Comparison of ENCODE assay signal across 16 mouse cellular contexts in genomic region chr12:8961607-8962316, GRCm38 (mm10). TPM values are rescaled to one million over a fixed set of nuclear protein-coding genes. Genes with fewer than 3 reads are reported as not detected.
DNase-seq lines count a peak whose midpoint lies in the region; ATAC-seq and TF ChIP-seq lines count a peak whose summit lies in the region.
"Had no signal": no experiment of that assay in that cellular context is flagged by ENCODE, and none has a peak within 500 bp of the region (broad histone marks: within the 10 kb centered on the region; RNA-seq: fewer than 3 reads in every experiment).

No protein-coding gene starts in this region.

- no peak overlapping the region for H3K4me3 ChIP-seq in stomach, embryonic 15.5 days (replicated peaks)
- H3K4me3 ChIP-seq in stomach, postnatal 0 days (ENCODE audit: low read depth, low read length), result no peak overlapping the region
- no peak overlapping the region for H3K4me3 ChIP-seq in stomach, embryonic 16.5 days (replicated peaks; ENCODE audit: low read length)
- H3K4me3 ChIP-seq: heart, embryonic 13.5 days; liver, embryonic 15.5 days had no signal

- no peaks in the 10 kb centered on the region for H3K27me3 ChIP-seq in stomach, embryonic 15.5 days (replicated peaks)
- H3K27me3 ChIP-seq in stomach, postnatal 0 days (ENCODE audit: control insufficient read depth, insufficient read depth, low read length), result no peaks in the 10 kb centered on the region
- no peaks in the 10 kb centered on the region for H3K27me3 ChIP-seq in stomach, embryonic 16.5 days (ENCODE audit: control insufficient read depth, insufficient read depth, low read length)
- H3K27me3 ChIP-seq: heart, embryonic 13.5 days had no signal

- H3K36me3 ChIP-seq in stomach, embryonic 15.5 days, result no peaks in the 10 kb centered on the region
- H3K36me3 ChIP-seq in stomach, postnatal 0 days (ENCODE audit: control insufficient read depth, insufficient read depth, low read length), result no peaks in the 10 kb centered on the region
- H3K36me3 ChIP-seq in stomach, embryonic 16.5 days (ENCODE audit: control insufficient read depth, insufficient read depth, low read length), result no peaks in the 10 kb centered on the region
- H3K36me3 ChIP-seq: G1E; heart, embryonic 13.5 days; liver, embryonic 15.5 days had no signal

- H3K4me1 ChIP-seq in stomach, embryonic 15.5 days, result no peaks in the 10 kb centered on the region
- no peaks in the 10 kb centered on the region for H3K4me1 ChIP-seq in stomach, postnatal 0 days (replicated peaks; ENCODE audit: control insufficient read depth, insufficient read depth)
- H3K4me1 ChIP-seq in stomach, embryonic 16.5 days (ENCODE audit: control insufficient read depth, insufficient read depth, low read length), result no peaks in the 10 kb centered on the region
- H3K4me1 ChIP-seq: heart, embryonic 13.5 days; liver, embryonic 15.5 days had no signal

- TF ChIP-seq CTCF in stomach, postnatal 0 days (IDR thresholded peaks at IDR 0.05; ENCODE audit: low read depth), result no peak

- no peak for TF ChIP-seq EP300 in stomach, postnatal 0 days (optimal IDR thresholded peaks at IDR 0.05)

- H3K9ac ChIP-seq in stomach, embryonic 15.5 days, result no peak overlapping the region
- H3K9ac ChIP-seq in stomach, postnatal 0 days (ENCODE audit: low read length), result no peak overlapping the region
- no peak overlapping the region for H3K9ac ChIP-seq in stomach, embryonic 16.5 days (ENCODE audit: low read length)
- H3K9ac ChIP-seq: heart, embryonic 13.5 days; liver, embryonic 15.5 days had no signal

- H3K27ac ChIP-seq in stomach, embryonic 15.5 days, result no peak overlapping the region
- no peak overlapping the region for H3K27ac ChIP-seq in stomach, postnatal 0 days (replicated peaks)
- no peak overlapping the region for H3K27ac ChIP-seq in stomach, embryonic 16.5 days (ENCODE audit: low read length)
- H3K27ac ChIP-seq: heart, embryonic 13.5 days; liver, embryonic 15.5 days had no signal

- DNase-seq in adrenal gland, adult 8-10 months, result peak; percentile 9
- no peak for DNase-seq in adrenal gland, postnatal 36 days
- DNase-seq in stomach, postnatal 0 days (ENCODE audit: low spot score), result no peak
- DNase-seq in kidney, postnatal 36 days, result peak; percentile 5 to 32
- DNase-seq in spleen, postnatal 14 days (ENCODE audit: low spot score in 2 of 2), result no peak
- no peak for DNase-seq in layer of hippocampus, adult 9-11 months
- DNase-seq: cerebellum, adult 11 months; lung, postnatal 36 days; thymus, postnatal 4 days had no signal

- WGBS in stomach, embryonic 15.5 days, result 58% methylated on average over 9 of the region's 9 CpGs
- WGBS in stomach, postnatal 0 days, result 52% methylated on average over 9 of the region's 9 CpGs
- WGBS in stomach, embryonic 16.5 days, result 57% methylated on average over 9 of the region's 9 CpGs

- 0 out of 2 replicates have a peak, but pooled peaks have one; percentile 18 for ATAC-seq in stomach, embryonic 15.5 days (ENCODE audit: insufficient read depth, low FRiP score, low read depth)
- no peak; the same call in 1 of the 2 replicates for ATAC-seq in stomach, postnatal 0 days (ENCODE audit: low FRiP score, low TSS enrichment)
- ATAC-seq in stomach, embryonic 16.5 days (ENCODE audit: insufficient read depth, low FRiP score), result 0 out of 2 replicates have a peak, but pooled peaks have one; percentile 17

- no peak overlapping the region for H3K4me2 ChIP-seq in stomach, embryonic 15.5 days
- no peak overlapping the region for H3K4me2 ChIP-seq in stomach, postnatal 0 days (replicated peaks; ENCODE audit: low read depth)
- no peak overlapping the region for H3K4me2 ChIP-seq in stomach, embryonic 16.5 days (ENCODE audit: low read depth, low read length)
- H3K4me2 ChIP-seq: heart, embryonic 13.5 days; liver, embryonic 15.5 days had no signal

- H3K9me3 ChIP-seq in stomach, embryonic 15.5 days, result no peaks in the 10 kb centered on the region
- no peaks in the 10 kb centered on the region for H3K9me3 ChIP-seq in stomach, postnatal 0 days (ENCODE audit: control insufficient read depth, low read length)
- no peaks in the 10 kb centered on the region for H3K9me3 ChIP-seq in stomach, embryonic 16.5 days (replicated peaks; ENCODE audit: control insufficient read depth, low read length)
- H3K9me3 ChIP-seq: G1E; heart, embryonic 13.5 days; liver, embryonic 15.5 days had no signal

RNA-seq across cellular contexts. Expression of gene Wdr35, which starts 11.9 kb away (rescaled TPM):
- 10 to 100 TPM; 15.6 to 30.8 (median 23.5) TPM for total RNA-seq in adrenal gland, adult 8-10 months (2022)
- 10 to 100 TPM; 15.4 to 16.5 TPM for total RNA-seq in adrenal gland, postnatal 36 days (2021)
- 12.5 and 13.2 TPM in 2 replicates for polyA plus RNA-seq in stomach, embryonic 15.5 days (2015; fragmentation: Nextera tagmentation; extraction: Ambion mirVana)
- polyA plus RNA-seq in stomach, postnatal 0 days (2015; fragmentation: Nextera tagmentation; extraction: Ambion mirVana), result 3.9 and 4.8 TPM in 2 replicates
- polyA plus RNA-seq in stomach, embryonic 16.5 days (2015; fragmentation: Nextera tagmentation; extraction: Ambion mirVana), result 14.7 and 15.0 TPM in 2 replicates
- polyA plus RNA-seq: G1E had no signal

RNA-seq across cellular contexts. Expression of gene Matn3, which starts 14.0 kb away (rescaled TPM):
- not detected for total RNA-seq in adrenal gland, adult 8-10 months (2022)
- not detected for total RNA-seq in adrenal gland, postnatal 36 days (2021)
- polyA plus RNA-seq in stomach, embryonic 15.5 days (2015; fragmentation: Nextera tagmentation; extraction: Ambion mirVana), result 0.17 and 0.22 TPM in 2 replicates
- 0.18 and 0.27 TPM in 2 replicates for polyA plus RNA-seq in stomach, postnatal 0 days (2015; fragmentation: Nextera tagmentation; extraction: Ambion mirVana)
- 0.15 and 0.21 TPM in 2 replicates for polyA plus RNA-seq in stomach, embryonic 16.5 days (2015; fragmentation: Nextera tagmentation; extraction: Ambion mirVana)
- total RNA-seq: adrenal gland, adult 18-20 months; monocyte, adult 5-6 weeks had no signal
- polyA plus RNA-seq: G1E had no signal

RNA-seq across cellular contexts. Expression of gene Laptm4a, which starts 40.3 kb away (rescaled TPM):
- total RNA-seq in adrenal gland, adult 8-10 months (2022), result 100 to 1,000 TPM; 509 to 681 (median 626) TPM
- total RNA-seq in adrenal gland, postnatal 36 days (2021), result 100 to 1,000 TPM; 580 to 600 TPM
- polyA plus RNA-seq in stomach, embryonic 15.5 days (2015; fragmentation: Nextera tagmentation; extraction: Ambion mirVana), result 346 and 353 TPM in 2 replicates
- polyA plus RNA-seq in stomach, postnatal 0 days (2015; fragmentation: Nextera tagmentation; extraction: Ambion mirVana), result 299 and 327 TPM in 2 replicates
- polyA plus RNA-seq in stomach, embryonic 16.5 days (2015; fragmentation: Nextera tagmentation; extraction: Ambion mirVana), result 358 and 361 TPM in 2 replicates

Comparison
In these comparisons a context has a peak if more than half of its experiments do, and no peak if none do; other contexts are left out.
1. DNase-seq: peak in adrenal gland, adult 8-10 months (single experiment) and kidney, postnatal 36 days (2 of 2); none in adrenal gland, postnatal 36 days (0 of 2), stomach, postnatal 0 days (single experiment), spleen, postnatal 14 days (0 of 2) and layer of hippocampus, adult 9-11 months (single experiment).